Mouse (Mus musculus) lung, postnatal 0 days (tissue): Measurements from ENCODE around the gene Scnm1. TPM values are rescaled to one million over a fixed set of nuclear protein-coding genes. Genes with fewer than 3 reads are reported as not detected.

ENCODE experiments used
- ATAC-seq: fragments of 200-750 bp; cut with Nextera tagmentation; 2 replicates; pipeline ENCODE4 v1.8.0; 2017; ENCODE audit warnings: moderate library complexity
- DNase-seq: peaks from one replicate; pipeline ENCODE4 v3.0.0-alpha.2; 2016; ENCODE audit warnings: low spot score
- H3K27ac ChIP-seq: fragments of 300-500 bp; sonication (generic); 2 replicates; pipeline ENCODE4 v1.5.1; 2014; ENCODE audit warnings: antibody characterized with exemption, mild to moderate bottlenecking, low read length, mixed read lengths
- H3K27me3 ChIP-seq: fragments of 300-500 bp; sonication (generic); replicated peaks from 2 replicates; pipeline ENCODE4 v1.6.1; 2014; ENCODE audit warnings: low read length, mixed read lengths; ENCODE audit not compliant: insufficient read depth
- H3K36me3 ChIP-seq: fragments of 300-500 bp; sonication (generic); 2 replicates; pipeline ENCODE4 v1.6.1; 2014; ENCODE audit warnings: low read length, mixed read lengths; ENCODE audit not compliant: insufficient read depth
- H3K4me1 ChIP-seq: fragments of 300-500 bp; sonication (generic); 2 replicates; pipeline ENCODE4 v1.6.1; 2014; ENCODE audit warnings: antibody characterized with exemption, low read depth, low read length, mixed read lengths; ENCODE audit not compliant: insufficient read depth
- H3K4me2 ChIP-seq: fragments of 300-500 bp; sonication (generic); replicated peaks from 2 replicates; pipeline ENCODE4 v1.6.1; 2014; ENCODE audit warnings: low read depth, mild to moderate bottlenecking, low read length, moderate library complexity, mixed read lengths
- H3K4me3 ChIP-seq: fragments of 300-500 bp; sonication (generic); 2 replicates; pipeline ENCODE4 v1.5.1; 2014; ENCODE audit warnings: low read depth, low read length
- H3K9ac ChIP-seq: fragments of 300-500 bp; sonication (generic); replicated peaks from 2 replicates; pipeline ENCODE4 v1.6.1; 2014; ENCODE audit warnings: low read depth, mild to moderate bottlenecking
- H3K9me3 ChIP-seq: fragments of 300-500 bp; sonication (generic); 2 replicates; pipeline ENCODE4 v1.6.1; 2016; ENCODE audit warnings: low read length, mixed read lengths
- CTCF ChIP-seq: IDR thresholded peaks from 2 replicates; pipeline ENCODE4 v1.5.1; 2016; ENCODE audit warnings: antibody characterized with exemption, mild to moderate bottlenecking
- EP300 ChIP-seq: IDR thresholded peaks from 2 replicates; pipeline ENCODE4 v1.6.1; 2016; ENCODE audit warnings: antibody characterized with exemption, mild to moderate bottlenecking, control low read depth
- WGBS: fragments of 180-500 bp; shearing (Covaris S2); extraction: QIAGEN DNeasy Blood & Tissue Kit; methylation state at CpG from one replicate; pipeline ENCODE4 v1.1.7; 2014; 5-methylcytosine and 5-hydroxymethylcytosine counted together
- polyA plus RNA-seq: library from polyadenylated mRNA; unstranded; fragments of >200 nt; fragmentation: Nextera tagmentation; extraction: Ambion mirVana; gene quantifications from 2 replicates; pipeline ENCODE4 v1.2.1, GENCODE M21; 2015

The Scnm1 gene
- polyA plus RNA-seq, 1 experiment from 2014 or later = 51.8 TPM

DNA sequence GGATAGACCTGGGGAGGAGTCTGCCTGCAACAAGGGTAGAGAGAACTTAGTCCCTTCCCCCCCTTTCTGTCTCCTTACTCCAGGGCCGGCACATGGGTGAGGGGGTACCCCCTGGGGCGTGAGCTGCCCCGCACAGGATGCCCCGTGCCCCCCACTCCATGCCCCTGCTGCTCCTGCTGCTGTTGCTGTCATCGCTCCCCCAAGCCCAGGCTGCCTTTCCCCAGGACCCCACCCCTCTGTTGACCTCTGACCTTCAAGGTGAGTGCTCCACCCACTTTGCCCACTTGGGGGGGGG, 30.4 kb upstream of the Scnm1 start:
- ATAC-seq (no peak), DNase-seq (no peak)
- 83% methylated on average over 5 of the region's 5 CpGs for WGBS
- Histone ChIP-seq H3K4me1 (peaks cover 4% of the 10 kb centered on the region; the same call in 1 of the 2 replicates), H3K9me3 (no peaks in the 10 kb centered on the region), H3K36me3 (peaks cover 3% of the 10 kb centered on the region; the same call in 1 of the 2 replicates), H3K27me3 (no peaks in the 10 kb centered on the region), H3K27ac (no peak overlapping the region), H3K9ac (no peak overlapping the region), H3K4me2 (no peak overlapping the region), H3K4me3 (no peak overlapping the region)
- no peak for TF ChIP-seq EP300
- no peak for TF ChIP-seq CTCF

DNA sequence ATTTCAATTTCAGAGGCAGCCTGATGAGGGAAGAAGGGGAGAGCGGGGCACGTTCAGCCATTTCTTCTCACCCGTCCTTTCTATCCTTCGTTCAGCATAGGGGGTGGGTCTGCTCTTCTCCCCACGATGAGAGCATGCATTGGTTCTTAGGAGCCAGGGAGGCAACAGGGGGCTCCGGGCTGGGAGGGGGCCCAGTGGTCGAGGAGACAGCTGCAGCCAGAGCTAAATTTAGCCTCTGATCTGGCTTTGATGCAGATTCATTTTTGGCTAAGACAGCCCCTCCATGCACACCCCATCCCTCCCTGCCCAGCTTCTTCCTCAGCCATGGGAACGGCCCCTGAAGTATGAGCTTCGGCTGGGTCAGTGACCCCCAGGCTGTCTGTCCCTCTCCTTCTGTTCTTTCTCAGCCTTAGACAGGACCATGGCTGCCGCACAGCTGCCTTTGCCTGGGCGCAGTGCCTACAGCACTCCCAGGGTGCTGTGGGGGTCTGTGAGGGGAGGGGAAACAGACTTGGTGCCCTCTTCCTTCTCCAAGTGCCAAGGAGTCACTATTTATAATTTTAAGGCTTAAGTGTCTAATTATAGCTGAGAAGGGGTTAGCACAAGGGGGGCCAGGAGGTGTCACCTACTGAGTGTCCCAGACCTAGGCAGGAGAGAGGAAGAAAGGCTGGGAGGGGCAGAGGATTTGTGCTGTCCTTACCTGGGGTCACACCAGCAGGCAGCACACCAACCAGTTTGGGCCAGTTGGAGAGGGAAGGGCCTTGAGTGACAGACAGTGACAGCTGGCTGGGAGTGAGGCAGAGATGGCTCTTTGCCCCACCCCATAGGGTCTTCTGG, 29.8 kb upstream of the Scnm1 start:
- Histone ChIP-seq H3K9me3 (no peaks in the 10 kb centered on the region), H3K27ac (no peak overlapping the region), H3K4me1 (peaks cover 4% of the 10 kb centered on the region; the same call in 1 of the 2 replicates), H3K4me2 (no peak overlapping the region), H3K9ac (no peak overlapping the region), H3K36me3 (peaks cover 1% of the 10 kb centered on the region; the same call in 1 of the 2 replicates), H3K27me3 (no peaks in the 10 kb centered on the region), H3K4me3 (no peak overlapping the region)
- TF ChIP-seq CTCF = no peak
- TF ChIP-seq EP300 = no peak
- ATAC-seq (no peak), DNase-seq (no peak)
- 48% methylated on average over 11 of the region's 11 CpGs for WGBS

DNA sequence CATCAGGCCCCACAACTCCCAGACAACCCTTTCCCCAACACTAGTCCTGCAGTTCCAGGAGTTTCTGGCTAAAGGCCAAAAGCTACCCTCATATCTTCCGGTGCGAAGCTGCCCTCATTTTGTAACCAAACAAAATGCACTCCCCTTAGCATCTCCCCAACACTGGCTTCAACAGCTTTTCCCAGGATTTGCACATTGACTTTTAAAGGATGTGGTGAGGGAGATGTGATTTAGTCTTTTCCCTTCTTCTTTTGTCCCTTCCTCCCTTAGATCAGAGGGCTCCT, 28.5 kb upstream of the Scnm1 start:
- no peaks in the 10 kb centered on the region for H3K27me3 ChIP-seq
- no peak for ATAC-seq
- TF ChIP-seq EP300 (no peak), CTCF (no peak)

DNA sequence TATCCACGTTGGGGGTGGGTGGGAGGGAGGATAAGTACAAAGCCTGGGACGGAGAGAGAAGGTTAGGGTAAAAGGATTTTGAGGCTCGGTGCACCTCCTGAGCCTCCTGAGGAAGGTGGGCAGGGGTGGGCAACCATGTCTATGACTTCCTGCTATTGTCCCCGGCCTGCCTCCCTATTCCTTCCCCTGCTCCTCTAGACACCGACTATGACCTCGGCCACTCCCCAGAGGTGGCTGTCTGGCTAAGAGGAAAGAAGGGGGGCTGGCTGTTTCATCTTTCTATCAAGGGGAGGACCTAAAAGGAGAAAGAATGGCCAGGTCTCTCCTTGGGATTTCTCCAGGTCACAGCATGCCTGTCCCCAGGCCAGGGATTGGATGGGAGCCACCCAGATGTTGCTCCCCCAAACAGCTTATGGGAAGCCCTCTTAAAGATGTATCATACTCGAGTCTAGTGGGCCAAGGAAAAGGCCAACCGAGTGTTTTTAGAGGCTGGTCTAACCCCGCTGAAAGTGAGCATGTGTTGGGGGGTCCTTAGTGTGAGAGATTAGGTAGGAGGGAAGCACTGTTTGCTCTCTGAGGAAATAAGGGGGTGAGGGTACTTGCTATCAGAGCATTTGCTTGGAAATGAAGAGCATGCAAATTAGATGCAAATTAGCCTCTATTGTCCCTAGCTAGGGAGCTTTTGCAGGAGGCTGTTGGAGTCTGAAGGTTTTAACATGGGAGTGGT, 28.0 kb upstream of the Scnm1 start:
- DNase-seq = no peak
- H3K4me2 ChIP-seq = peak overlapping the region; percentile 81
- H3K9me3 ChIP-seq = no peaks in the 10 kb centered on the region
- ATAC-seq = no peak
- WGBS = 17% methylated on average over 9 of the region's 9 CpGs
- no peak overlapping the region for H3K9ac ChIP-seq
- H3K27me3 ChIP-seq = no peaks in the 10 kb centered on the region
- no peak overlapping the region for H3K27ac ChIP-seq
- H3K4me3 ChIP-seq = 0 out of 2 replicates have a peak overlapping the region, but pooled peaks have one; percentile 65
- no peak for TF ChIP-seq CTCF
- TF ChIP-seq EP300 = no peak
- H3K4me1 ChIP-seq = peaks cover 4% of the 10 kb centered on the region; the same call in 1 of the 2 replicates
- no peaks in the 10 kb centered on the region for H3K36me3 ChIP-seq

More for the DNA sequence above, 28.5 kb upstream of the Scnm1 start:
- H3K4me1 ChIP-seq = peaks cover 4% of the 10 kb centered on the region; the same call in 1 of the 2 replicates
- no peaks in the 10 kb centered on the region for H3K9me3 ChIP-seq
- no peak overlapping the region for H3K9ac ChIP-seq
- no peak for DNase-seq
- no peaks in the 10 kb centered on the region for H3K36me3 ChIP-seq
- WGBS = 51% methylated on average over 2 of the region's 2 CpGs
- no peak overlapping the region for H3K27ac ChIP-seq
- H3K4me2 ChIP-seq = no peak overlapping the region
- H3K4me3 ChIP-seq = no peak overlapping the region

DNA sequence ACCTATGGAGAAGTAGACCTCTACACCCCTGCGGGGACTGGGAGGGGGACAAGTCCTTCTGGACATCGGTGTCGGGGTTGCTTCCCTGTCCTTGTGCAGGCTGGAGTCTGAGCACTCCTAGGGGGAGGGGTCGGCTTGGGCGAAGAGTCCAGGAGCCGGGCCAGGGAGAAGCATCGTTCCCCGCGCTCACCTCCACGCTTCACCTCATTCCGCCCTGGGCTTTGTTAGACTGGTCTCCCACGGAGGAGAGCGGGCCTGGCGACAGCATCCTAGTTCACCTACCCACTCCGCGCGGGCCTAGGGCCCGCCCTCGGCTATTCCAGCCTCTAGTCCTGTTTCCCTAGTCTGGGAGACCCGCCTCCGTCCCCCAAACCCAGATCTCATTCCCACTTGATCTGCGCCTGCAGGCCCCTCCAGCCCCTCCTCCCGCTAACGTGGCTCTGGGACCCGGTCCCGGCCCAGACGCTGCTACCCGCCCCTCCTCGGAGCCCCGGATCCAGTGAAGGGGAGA, 27.3 kb upstream of the Scnm1 start:
- Histone ChIP-seq H3K27ac (no peak overlapping the region), H3K4me2 (peak overlapping the region; percentile 81), H3K9ac (peak overlapping the region; percentile 33), H3K4me3 (peak overlapping the region; percentile 65), H3K36me3 (no peaks in the 10 kb centered on the region), H3K27me3 (no peaks in the 10 kb centered on the region), H3K9me3 (no peaks in the 10 kb centered on the region), H3K4me1 (peaks cover 4% of the 10 kb centered on the region; the same call in 1 of the 2 replicates)
- WGBS = 3% methylated on average over 26 of the region's 30 CpGs
- TF ChIP-seq CTCF (no peak), EP300 (no peak)
- DNase-seq (no peak), ATAC-seq (no peak)
